Mouse (Mus musculus) cortical plate, adult 2 months (tissue): ENCODE results near the gene Best1.

Source experiments
- CTCF ChIP-seq: fragments of 200-500 bp; IDR thresholded peaks from 2 replicates; pipeline ENCODE4 v1.5.1; 2011; ENCODE audit warnings: mild to moderate bottlenecking, control low read depth, low read length; ENCODE audit not compliant: insufficient read depth; ENCODE audit errors: extremely low read depth
- POLR2A ChIP-seq: fragments of 200-500 bp; IDR thresholded peaks from 2 replicates; pipeline ENCODE4 v1.6.1; 2011; ENCODE audit warnings: mild to moderate bottlenecking, low read length, control low read depth; ENCODE audit not compliant: insufficient read depth; ENCODE audit errors: extremely low read depth

- TF ChIP-seq CTCF (no peak), POLR2A (no peak)
These were observed 12.5 kb upstream of the Best1 start for GRCm38 (mm10) chr19:10013913-10014312.
